Mouse (Mus musculus) mesoderm, embryonic 11.5 days (tissue): ENCODE measurements around the gene Trex1.

Source experiments
- DNase-seq: peaks from one replicate; pipeline ENCODE4 v3.0.0-alpha.2; 2012; ENCODE audit warnings: low read depth, low spot score

The Trex1 gene

DNA sequence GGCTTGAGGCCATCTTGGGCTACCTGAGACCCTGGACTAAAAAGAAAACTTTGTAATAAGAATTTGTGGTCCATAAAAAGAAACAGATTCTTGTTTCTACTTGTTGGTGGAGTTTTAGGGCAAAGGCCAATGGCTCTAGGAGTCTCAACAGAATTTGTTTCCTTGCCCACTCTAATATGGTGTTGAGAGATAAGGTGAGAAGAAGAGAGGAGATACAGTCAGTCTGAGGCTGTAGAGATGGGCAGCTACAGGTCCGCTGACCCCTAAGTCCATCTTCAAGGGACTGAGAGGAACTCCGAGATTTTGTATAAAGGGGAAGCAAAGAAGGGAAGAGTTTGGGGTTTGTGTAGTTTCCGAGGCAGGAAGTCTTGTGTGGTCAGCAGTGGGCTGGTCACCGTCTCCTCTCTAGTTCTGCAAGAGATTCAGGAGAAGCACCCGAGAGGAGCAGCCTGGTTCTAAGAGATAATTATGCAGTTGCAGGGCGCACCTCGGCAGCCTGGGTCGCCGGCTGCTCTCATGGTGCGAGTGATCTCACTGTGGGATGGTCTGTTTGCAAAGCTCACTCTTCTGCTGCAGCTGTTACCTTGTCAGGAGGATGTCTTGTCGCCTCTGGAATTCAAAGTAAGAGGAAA is 42.4 kb downstream of the Trex1 start:
- DNase-seq: no peak

DNA sequence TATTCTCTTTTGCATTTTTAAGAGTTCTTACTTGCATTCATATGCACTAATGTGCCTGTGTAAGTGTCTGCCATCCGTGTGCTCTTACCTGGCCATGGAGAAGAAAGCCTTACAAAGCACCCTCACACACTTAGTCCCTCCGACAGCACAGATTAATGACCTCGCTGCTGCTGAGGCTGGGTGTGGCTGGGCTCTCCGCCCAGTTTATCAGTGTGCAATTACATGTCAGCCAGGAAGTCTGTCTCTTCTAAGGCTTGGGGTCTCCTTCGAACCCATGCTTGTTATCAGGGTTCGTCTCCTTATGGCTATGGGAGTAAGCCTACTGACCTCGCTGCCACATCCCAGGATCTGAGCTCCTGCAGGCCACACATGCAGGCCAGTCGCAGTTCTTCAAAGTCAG is 44.1 kb downstream of the Trex1 start:
- DNase-seq: no peak

DNA sequence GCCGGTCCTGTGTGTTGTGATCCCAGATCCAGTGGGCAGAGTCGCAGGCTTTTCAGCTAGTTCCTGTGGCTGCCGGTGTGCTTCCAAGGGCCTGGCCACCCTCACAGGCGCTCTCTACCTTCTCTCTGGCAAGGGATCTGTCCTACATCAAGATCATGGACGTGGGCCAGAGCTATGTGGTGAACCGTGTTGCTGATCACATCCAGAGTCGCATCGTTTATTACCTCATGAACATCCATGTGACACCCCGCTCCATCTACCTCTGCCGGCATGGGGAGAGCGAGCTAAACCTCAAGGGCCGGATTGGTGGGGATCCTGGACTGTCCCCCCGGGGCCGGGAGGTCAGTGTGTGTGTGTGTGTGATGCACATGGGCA is 49.2 kb downstream of the Trex1 start:
- DNase-seq: no peak

DNA sequence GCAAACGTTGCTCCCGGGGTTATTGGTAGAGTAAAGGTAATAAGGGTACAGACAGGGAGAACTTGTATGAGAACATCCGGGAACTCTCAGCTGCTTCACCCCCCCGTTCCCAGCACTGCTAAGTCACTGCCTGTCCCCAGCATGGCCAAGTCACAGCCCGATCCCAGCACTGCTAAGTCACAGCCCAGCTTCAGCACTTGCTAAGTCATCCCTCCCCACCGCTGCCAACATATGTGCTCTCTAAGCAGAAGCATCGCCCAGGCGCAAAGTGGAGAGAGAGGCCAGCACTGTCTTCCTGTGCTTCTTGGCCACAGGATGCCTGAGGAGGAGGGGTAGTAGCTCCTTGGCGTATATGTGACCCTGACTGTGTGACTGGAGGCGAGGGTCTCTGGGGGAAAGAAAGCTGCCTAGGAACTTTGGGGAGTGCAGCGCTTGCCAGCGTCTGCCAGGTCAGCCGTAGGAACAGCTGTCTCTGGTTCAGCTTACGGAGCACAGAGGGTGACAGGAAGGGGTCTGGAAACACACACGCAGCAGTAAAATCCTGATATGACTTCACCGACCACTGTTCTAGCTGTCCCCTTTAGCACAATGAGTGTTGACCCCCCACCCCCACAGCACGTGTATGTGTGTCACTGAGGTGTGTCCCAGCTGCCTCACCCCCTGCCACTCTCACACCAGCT is 49.8 kb downstream of the Trex1 start:
- DNase-seq: peak; percentile 17

DNA sequence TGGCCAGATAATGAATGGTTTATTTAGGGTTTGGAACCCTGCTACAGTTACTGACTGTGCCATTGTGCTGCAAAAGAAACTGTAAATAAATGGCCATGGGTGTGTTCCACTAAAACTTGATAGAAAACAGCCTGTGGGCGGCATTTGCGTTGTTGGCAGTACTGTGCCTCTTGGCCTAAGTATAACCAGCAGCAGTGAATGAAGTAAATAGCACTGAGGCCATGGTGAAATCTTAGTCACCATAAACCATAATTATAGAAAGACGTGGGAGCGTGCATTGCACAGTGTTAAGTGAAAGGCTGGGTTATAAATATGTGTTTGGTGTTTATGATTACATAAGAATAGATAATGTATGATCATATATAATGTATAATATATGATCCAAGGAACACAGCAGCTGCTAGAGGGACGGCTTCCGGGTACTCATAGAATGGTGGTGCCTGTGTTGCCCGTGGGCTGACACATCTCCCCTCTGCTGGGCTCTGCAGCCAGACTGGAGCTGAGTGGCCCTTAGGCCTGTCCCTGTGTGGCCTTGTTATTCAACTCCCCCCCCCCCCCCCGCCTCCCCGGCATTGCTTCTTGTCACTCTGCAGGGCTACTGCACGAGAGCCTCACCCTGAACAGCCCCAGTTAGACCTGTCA is 50.4 kb downstream of the Trex1 start:
- DNase-seq: no peak

DNA sequence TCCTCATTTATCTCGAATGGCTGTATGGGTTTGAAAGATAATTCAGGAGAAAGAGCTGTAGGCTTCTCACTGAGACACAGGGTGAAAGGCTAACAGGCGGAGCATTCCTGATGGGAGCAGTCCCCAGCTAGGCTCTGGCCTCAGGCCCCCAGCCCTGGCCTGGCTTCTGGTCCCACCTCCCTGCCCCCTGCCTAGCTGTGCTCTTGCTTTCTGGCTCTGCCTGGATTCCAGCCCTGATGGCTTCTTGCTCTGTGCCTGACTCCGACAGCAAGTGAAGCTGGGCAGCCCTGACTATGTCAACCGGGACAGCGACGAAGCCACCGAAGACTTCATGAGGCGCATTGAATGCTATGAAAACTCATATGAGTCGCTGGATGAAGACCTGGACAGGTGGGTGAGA is 51.5 kb downstream of the Trex1 start:
- DNase-seq: no peak
